Mouse (Mus musculus) left cerebral cortex, adult 2 months (tissue): ENCODE results near the gene Ticam1. TPM values are rescaled to one million over a fixed set of nuclear protein-coding genes. Genes with fewer than 3 reads are reported as not detected.
A peak's percentile ranks its signal among the peaks of the same experiment; 100 is the strongest.

Experiments
- DNase-seq, 2 experiments: peaks; one replicate each; pipeline ENCODE4 v3.0.0; 2021 to 2022; ENCODE audit warnings: low spot score in 2 of 2, mixed read lengths in 1 of 2; ENCODE audit errors: extremely low spot score in 1 of 2
- H3K27ac ChIP-seq: fragments of 200-600 bp; 2 replicates; pipeline ENCODE4 v1.8.1; 2022
- H3K4me3 ChIP-seq: fragments of 200-600 bp; 2 replicates; pipeline ENCODE4 v1.8.1; 2022
- CTCF ChIP-seq: fragments of 200-600 bp; IDR thresholded peaks from 2 replicates; pipeline ENCODE4 v1.8.1; 2022; ENCODE audit warnings: antibody characterized with exemption, mild to moderate bottlenecking, moderate library complexity
- intact Hi-C: fragments of 180-260 bp; cut with DNase I; formaldehyde crosslinking; loops from one replicate; pipeline ENCODE4 v1.15.1; 2025
- microRNA-seq, 2 experiments: library from miRNA; unstranded; fragments of <30 nt; microRNA quantifications; one replicate each; pipeline ENCODE4 v1.2.0; 2021
- total RNA-seq, 2 experiments: library from RNA; stranded (reverse); gene quantifications; 2 replicates each; pipeline ENCODE4 v1.2.3; 2021

Gene Ticam1
- total RNA-seq, 2 experiments from 2014 or later = 6.9 to 7.2 TPM

GRCm38 (mm10) chr17:56229943-56230342, 46.6 kb downstream of the Ticam1 start:
- Histone ChIP-seq H3K4me3 (no peak overlapping the region), H3K27ac (peak overlapping the region; percentile 63)
- intact Hi-C loops = no loop called here
- no peak for TF ChIP-seq CTCF
- DNase-seq = peak; percentile 67 to 80

DNA sequence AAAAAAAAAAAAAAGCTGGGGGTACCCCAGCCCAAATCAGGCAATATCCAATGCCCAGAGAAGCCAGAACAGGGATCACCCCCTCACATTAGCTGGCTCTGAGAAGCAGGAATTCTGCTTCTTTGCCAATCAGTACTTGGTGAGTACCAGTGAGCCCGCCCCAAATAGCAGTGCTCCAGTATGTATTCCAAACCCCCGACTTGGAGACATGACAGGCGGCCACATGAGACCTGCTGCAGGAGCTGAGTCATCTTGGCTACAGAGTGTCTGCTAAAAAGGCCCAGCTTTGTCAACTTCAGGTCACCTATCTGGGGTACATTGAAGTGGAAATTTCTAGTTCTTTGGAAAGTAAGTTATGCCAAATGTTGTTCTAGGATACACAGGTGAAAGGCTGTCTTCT, 50.0 kb downstream of the Ticam1 start:
- Histone ChIP-seq H3K27ac (no peak overlapping the region), H3K4me3 (no peak overlapping the region)
- intact Hi-C loops = no loop called here
- TF ChIP-seq CTCF = no peak
- no peak for DNase-seq

GRCm38 (mm10) chr17:56224916-56225315, 51.7 kb downstream of the Ticam1 start:
- DNase-seq = no peak
- Histone ChIP-seq H3K4me3 (no peak overlapping the region), H3K27ac (no peak overlapping the region)
- TF ChIP-seq CTCF = no peak
- intact Hi-C loops = no loop called here

- Histone ChIP-seq H3K27ac (no peak overlapping the region), H3K4me3 (no peak overlapping the region)
- intact Hi-C loops = no loop called here
- TF ChIP-seq CTCF = no peak
- DNase-seq = no peak
Observed at GRCm38 (mm10) chr17:56219805-56220204, 56.8 kb downstream of the Ticam1 start.

Small RNAs within 50 kb of the gene (microRNA-seq; reads per million reads assigned to microRNA genes)
- gene Mir7b = 1,171 to 2,074 reads per million in 2 experiments

Other genes starting within 250 kb of the Ticam1 start
- gene Sh3gl1, start 240.2 kb downstream of the Ticam1 start, total RNA-seq = 10 to 100 TPM; 38.9 to 43.2 TPM
- 1 to 10 TPM; 1.6 to 2.0 TPM for gene Chaf1a, start 236.3 kb downstream of the Ticam1 start, total RNA-seq
- 10 to 100 TPM; 91.2 to 98.3 TPM for gene Ubxn6, start 201.8 kb downstream of the Ticam1 start, total RNA-seq
- 100 to 1,000 TPM; 102 to 109 TPM for gene Hdgfl2, start 197.2 kb downstream of the Ticam1 start, total RNA-seq
- gene Plin4, start 167.0 kb downstream of the Ticam1 start, total RNA-seq = 1 to 10 TPM; 5.0 to 7.4 TPM
- under 1 TPM; 0.38 to 0.68 TPM for gene Plin5, start 159.2 kb downstream of the Ticam1 start, total RNA-seq
- 1 to 10 TPM; 4.2 to 6.1 TPM for gene Lrg1, start 154.8 kb downstream of the Ticam1 start, total RNA-seq
- 100 to 1,000 TPM; 117 to 125 TPM for gene Sema6b, start 136.4 kb downstream of the Ticam1 start, total RNA-seq
- 1 to 10 TPM; 7.5 to 8.7 TPM for gene Tnfaip8l1, start 114.3 kb downstream of the Ticam1 start, total RNA-seq
- gene Mydgf, start 92.9 kb downstream of the Ticam1 start, total RNA-seq = 10 to 100 TPM; 39.5 to 41.2 TPM
- gene Dpp9, start 57.9 kb downstream of the Ticam1 start, total RNA-seq = 10 to 100 TPM; 70.7 to 74.1 TPM
- 10 to 100 TPM; 31.8 to 34.6 TPM for gene Fem1a, start 20.0 kb downstream of the Ticam1 start, total RNA-seq
- 10 to 100 TPM in 1 of 2 experiments, 1 to 10 TPM in 1; 7.7 to 11.4 TPM for gene Plin3, start 16.1 kb upstream of the Ticam1 start, total RNA-seq
- gene Arrdc5, start 23.5 kb upstream of the Ticam1 start, total RNA-seq = not detected
- gene Uhrf1, start 26.5 kb upstream of the Ticam1 start, total RNA-seq = under 1 TPM; 0.70 to 0.91 TPM
- gene Kdm4b, start 49.3 kb upstream of the Ticam1 start, total RNA-seq = 10 to 100 TPM; 66.2 to 71.8 TPM
- gene Ptprs, start 199.7 kb upstream of the Ticam1 start, total RNA-seq = 100 to 1,000 TPM; 645 to 696 TPM
- not detected for gene Znrf4, start 235.6 kb upstream of the Ticam1 start, total RNA-seq